In the genomic region with DNA sequence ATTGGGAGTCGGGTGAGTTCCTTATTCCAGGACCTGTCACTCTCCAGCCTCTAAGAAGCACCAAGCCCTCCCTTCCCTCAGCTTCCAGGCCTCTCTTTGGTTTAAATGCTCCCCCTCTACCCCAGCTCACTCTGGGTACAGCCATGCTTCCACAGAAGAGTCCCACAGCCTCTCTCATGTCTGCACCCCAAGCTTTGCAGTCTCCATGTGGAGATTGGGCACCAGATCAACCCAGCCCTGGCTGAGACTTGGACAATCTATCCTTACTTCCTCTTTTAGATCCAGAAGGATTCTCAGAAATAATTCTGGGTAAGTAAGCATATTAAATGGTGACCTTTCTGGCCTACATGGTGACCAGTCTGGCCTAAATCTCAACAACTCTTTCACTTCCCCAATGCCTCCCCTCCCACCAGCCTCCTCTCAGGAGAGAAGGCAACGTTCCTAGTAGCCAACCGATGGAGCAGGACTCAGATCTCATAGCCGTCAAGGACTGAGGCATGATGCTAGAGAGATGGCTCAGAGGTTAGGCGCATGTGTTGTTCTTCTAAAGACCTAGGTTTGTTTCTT, we compare ENCODE assay signal across 31 mouse cellular contexts. TPM values are rescaled to one million over a fixed set of nuclear protein-coding genes. Genes with fewer than 3 reads are reported as not detected.
A peak's percentile ranks its signal among the peaks of the same experiment; 100 is the strongest.
DNase-seq lines count a peak whose midpoint lies in the region; ATAC-seq and TF ChIP-seq lines count a peak whose summit lies in the region.
"Had no signal": no experiment of that assay in that cellular context is flagged by ENCODE, and none has a peak within 500 bp of the region (broad histone marks: within the 10 kb centered on the region; RNA-seq: fewer than 3 reads in every experiment).

No protein-coding gene starts in this region.

- no peak overlapping the region for H3K4me2 ChIP-seq in forebrain, embryonic 11.5 days (ENCODE audit: low read depth, low read length, severe bottlenecking)
- no peak overlapping the region for H3K4me2 ChIP-seq in forebrain, postnatal 0 days (ENCODE audit: low read depth)
- H3K4me2 ChIP-seq in liver, embryonic 16.5 days (ENCODE audit: low read depth, low read length): peak overlapping the region; percentile 10; the same call in 1 of the 2 replicates
- H3K4me2 ChIP-seq: embryonic facial prominence, embryonic 12.5 days; limb, embryonic 15.5 days; midbrain, embryonic 15.5 days had no signal

- H3K27me3 ChIP-seq in forebrain, embryonic 11.5 days (ENCODE audit: control insufficient read depth, insufficient read depth, low read length): no peaks in the 10 kb centered on the region
- H3K27me3 ChIP-seq in forebrain, postnatal 0 days (ENCODE audit: insufficient read depth, low read length): no peaks in the 10 kb centered on the region
- no peaks in the 10 kb centered on the region for H3K27me3 ChIP-seq in liver, embryonic 16.5 days (ENCODE audit: control insufficient read depth, insufficient read depth, low read depth, low read length)
- H3K27me3 ChIP-seq: embryonic facial prominence, embryonic 12.5 days; limb, embryonic 15.5 days; midbrain, embryonic 15.5 days had no signal

- H3K9me3 ChIP-seq in forebrain, embryonic 11.5 days (ENCODE audit: control insufficient read depth, low read length): no peaks in the 10 kb centered on the region
- no peaks in the 10 kb centered on the region for H3K9me3 ChIP-seq in forebrain, postnatal 0 days (ENCODE audit: low read length)
- H3K9me3 ChIP-seq in liver, embryonic 16.5 days (replicated peaks; ENCODE audit: control insufficient read depth, low read length): no peaks in the 10 kb centered on the region
- H3K9me3 ChIP-seq: embryonic facial prominence, embryonic 12.5 days; G1E; hindbrain, embryonic 10.5 days; limb, embryonic 15.5 days; megakaryocyte, embryonic 14.5 days; midbrain, embryonic 15.5 days had no signal

- no peaks in the 10 kb centered on the region; the same call in 1 of the 2 replicates for H3K4me1 ChIP-seq in forebrain, embryonic 11.5 days (replicated peaks; ENCODE audit: control insufficient read depth, insufficient read depth, low read length)
- H3K4me1 ChIP-seq in forebrain, postnatal 0 days (ENCODE audit: insufficient read depth): no peaks in the 10 kb centered on the region
- peaks cover 57% of the 10 kb centered on the region for H3K4me1 ChIP-seq in liver, embryonic 16.5 days (ENCODE audit: control insufficient read depth, low read depth, low read length)
- H3K4me1 ChIP-seq: midbrain, embryonic 15.5 days had no signal

- 85% methylated on average over 5 of the region's 5 CpGs for WGBS in forebrain, embryonic 11.5 days
- WGBS in forebrain, postnatal 0 days: 92% methylated on average over 5 of the region's 5 CpGs
- 51% methylated on average over 5 of the region's 5 CpGs for WGBS in liver, embryonic 16.5 days (ENCODE audit: insufficient replicate concordance)

- H3K27ac ChIP-seq in forebrain, embryonic 11.5 days (ENCODE audit: low read depth, low read length): no peak overlapping the region
- H3K27ac ChIP-seq in forebrain, postnatal 0 days (ENCODE audit: low read depth, low read length): no peak overlapping the region
- H3K27ac ChIP-seq in liver, embryonic 16.5 days (ENCODE audit: low read length): no peak overlapping the region
- H3K27ac ChIP-seq: embryonic facial prominence, embryonic 12.5 days; hindbrain, embryonic 10.5 days; hindbrain, postnatal 0 days; kidney, postnatal 0 days; limb, embryonic 15.5 days; midbrain, embryonic 15.5 days had no signal

- no peak overlapping the region for H3K9ac ChIP-seq in forebrain, embryonic 11.5 days (ENCODE audit: low read length)
- H3K9ac ChIP-seq in forebrain, postnatal 0 days: no peak overlapping the region
- H3K9ac ChIP-seq in liver, embryonic 16.5 days (ENCODE audit: low read depth, low read length): no peak overlapping the region
- H3K9ac ChIP-seq: embryonic facial prominence, embryonic 12.5 days; limb, embryonic 15.5 days; midbrain, embryonic 15.5 days had no signal

- intact Hi-C loops in gastrocnemius, postnatal 14 days (cut with DNase I; ENCODE audit: low total_unique reads): no loop called here

- no peak overlapping the region for H3K4me3 ChIP-seq in forebrain, embryonic 11.5 days (ENCODE audit: low read depth, low read length)
- no peak overlapping the region for H3K4me3 ChIP-seq in forebrain, postnatal 0 days (ENCODE audit: low read depth, low read length)
- no peak overlapping the region for H3K4me3 ChIP-seq in liver, embryonic 16.5 days (ENCODE audit: low read depth, low read length)
- H3K4me3 ChIP-seq: embryonic facial prominence, embryonic 12.5 days; erythroblast, embryonic 14.5 days; hindbrain, embryonic 10.5 days; limb, embryonic 15.5 days; megakaryocyte, embryonic 14.5 days; midbrain, embryonic 15.5 days had no signal

- TF ChIP-seq CTCF in forebrain, postnatal 0 days (IDR thresholded peaks at IDR 0.05; ENCODE audit: low read depth): no peak

- no peaks in the 10 kb centered on the region for H3K36me3 ChIP-seq in forebrain, embryonic 11.5 days (ENCODE audit: control insufficient read depth, insufficient read depth, low read length)
- H3K36me3 ChIP-seq in forebrain, postnatal 0 days (ENCODE audit: insufficient read depth): no peaks in the 10 kb centered on the region
- no peaks in the 10 kb centered on the region for H3K36me3 ChIP-seq in liver, embryonic 16.5 days (ENCODE audit: control insufficient read depth, insufficient read depth)
- H3K36me3 ChIP-seq: embryonic facial prominence, embryonic 12.5 days; hindbrain, embryonic 10.5 days; limb, embryonic 15.5 days; midbrain, embryonic 15.5 days had no signal

- DNase-seq in forebrain, embryonic 11.5 days (ENCODE audit: low spot score): peak; percentile 33
- no peak for DNase-seq in forebrain, postnatal 0 days
- DNase-seq in urinary bladder, adult 2 months (ENCODE audit: low spot score): peak; percentile 16
- no peak for DNase-seq in urinary bladder, postnatal 14 days (ENCODE audit: low spot score)
- DNase-seq in left cerebral cortex, adult 18-20 months (ENCODE audit: low spot score in 2 of 2): no peak
- DNase-seq in gastrocnemius, postnatal 25 days: no peak
- DNase-seq in gastrocnemius, postnatal 14 days: no peak
- DNase-seq: adrenal gland, postnatal 14 days; cerebellum, adult 8-10 months; gastrocnemius, postnatal 36 days; kidney, adult 18-20 months; layer of hippocampus, postnatal 36 days; right cerebral cortex, postnatal 25 days; thymus, adult 2 months had no signal

- ATAC-seq in forebrain, embryonic 11.5 days (replicated peaks; ENCODE audit: low FRiP score): no peak
- no peak for ATAC-seq in forebrain, postnatal 0 days
- ATAC-seq in liver, embryonic 16.5 days (ENCODE audit: low read depth): no peak
- ATAC-seq: forebrain, embryonic 14.5 days; hindbrain, postnatal 0 days; lung, postnatal 0 days; midbrain, embryonic 15.5 days had no signal

RNA-seq across cellular contexts. Expression of a gene that starts 11.5 kb away (rescaled TPM):
- polyA plus RNA-seq in forebrain, embryonic 11.5 days (2014; fragmentation: Nextera tagmentation; extraction: Ambion mirVana): 5.1 and 7.2 TPM in 2 replicates
- 6.8 and 7.9 TPM in 2 replicates for total RNA-seq in forebrain, postnatal 0 days (2014; rRNA removed)
- 3.0 and 4.3 TPM in 2 replicates for polyA plus RNA-seq in forebrain, postnatal 0 days (2015; fragmentation: Nextera tagmentation; extraction: Ambion mirVana)
- 16.5 and 17.1 TPM in 2 replicates for polyA plus RNA-seq in urinary bladder, adult 2 months (2012; rRNA removed)
- polyA plus RNA-seq in liver, embryonic 16.5 days (2015; fragmentation: Nextera tagmentation; extraction: Ambion mirVana): 9.1 and 9.6 TPM in 2 replicates
- total RNA-seq in left cerebral cortex, adult 18-20 months (2021): 1 to 10 TPM; 3.3 to 3.6 TPM
- total RNA-seq in gastrocnemius, postnatal 25 days (2021): 10 to 100 TPM in 1 of 2 experiments, 1 to 10 TPM in 1; 8.7 to 10.2 TPM
- total RNA-seq in gastrocnemius, postnatal 14 days (2021): 10 to 100 TPM; 11.1 to 15.6 TPM

RNA-seq across cellular contexts. Expression of a gene that starts 54.6 kb away (rescaled TPM):
- polyA plus RNA-seq in forebrain, embryonic 11.5 days (2014; fragmentation: Nextera tagmentation; extraction: Ambion mirVana): not detected in 2 replicates
- total RNA-seq in forebrain, postnatal 0 days (2014; rRNA removed): not detected in 2 replicates
- not detected in 2 replicates for polyA plus RNA-seq in forebrain, postnatal 0 days (2015; fragmentation: Nextera tagmentation; extraction: Ambion mirVana)
- polyA plus RNA-seq in urinary bladder, adult 2 months (2012; rRNA removed): not detected in 2 replicates
- not detected in 2 replicates for polyA plus RNA-seq in liver, embryonic 16.5 days (2015; fragmentation: Nextera tagmentation; extraction: Ambion mirVana)
- not detected for total RNA-seq in left cerebral cortex, adult 18-20 months (2021)
- not detected for total RNA-seq in gastrocnemius, postnatal 25 days (2021)
- total RNA-seq in gastrocnemius, postnatal 14 days (2021): not detected
- total RNA-seq: adrenal gland, postnatal 14 days; G1E; gastrocnemius, postnatal 36 days; hindbrain, postnatal 0 days; layer of hippocampus, adult 18-20 months; layer of hippocampus, postnatal 36 days; left cerebral cortex, postnatal 36 days; neutrophil, adult 5-6 weeks had no signal
- polyA plus RNA-seq: embryonic facial prominence, embryonic 12.5 days; erythroblast, embryonic 14.5 days; forebrain, embryonic 14.5 days; G1E; heart, embryonic 14.5 days; hindbrain, embryonic 10.5 days; hindbrain, postnatal 0 days; kidney, postnatal 0 days; limb, embryonic 15.5 days; lung, postnatal 0 days; midbrain, embryonic 15.5 days; stomach, embryonic 16.5 days; thymus, adult 2 months had no signal

Comparison
In these comparisons a context has a peak if more than half of its experiments do, and no peak if none do; other contexts are left out.
1. DNase-seq: peak in forebrain, embryonic 11.5 days (single experiment) and urinary bladder, adult 2 months (single experiment); none in forebrain, postnatal 0 days (single experiment), urinary bladder, postnatal 14 days (single experiment), left cerebral cortex, adult 18-20 months (0 of 2), gastrocnemius, postnatal 25 days (single experiment) and gastrocnemius, postnatal 14 days (single experiment).